Mouse (Mus musculus): ENCODE data around the gene Smad1. TPM values are rescaled to one million over a fixed set of nuclear protein-coding genes. Genes with fewer than 3 reads are reported as not detected.

The Smad1 gene
- polyA plus RNA-seq, 1 experiment from 2014 or later = 58.0 TPM

DNA sequence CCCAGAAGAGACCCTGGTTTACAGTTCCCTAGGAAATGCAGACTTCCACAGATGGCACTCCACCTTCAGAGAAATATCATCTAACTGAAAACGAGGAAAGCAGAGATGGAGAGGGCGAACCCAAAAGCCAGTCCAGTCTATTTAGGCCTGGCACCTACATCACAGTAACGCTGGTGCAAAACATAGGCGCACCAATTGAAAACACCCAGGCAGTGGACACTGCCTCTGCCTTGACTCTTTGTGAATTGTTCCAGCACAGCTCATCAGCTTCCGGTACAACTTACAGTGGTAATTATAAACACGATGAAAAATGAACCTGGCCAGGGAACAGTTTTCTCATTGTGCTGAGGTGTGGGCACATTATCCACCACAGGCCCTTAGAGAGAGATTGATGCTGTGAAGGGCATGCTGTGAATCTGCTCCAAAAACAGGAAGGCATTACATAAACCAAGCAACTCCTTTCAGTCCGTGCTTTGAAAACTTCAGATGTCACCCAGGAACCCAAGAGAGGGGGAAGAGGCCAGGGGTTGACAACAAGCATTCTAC lies 1.5 kb downstream of the Smad1 start:
- Histone ChIP-seq H3K4me1 (peaks cover 37% of the 10 kb centered on the region), H3K9me3 (no peaks in the 10 kb centered on the region), H3K9ac (peak overlapping the region; percentile 96), H3K27ac (peak overlapping the region; percentile 98), H3K36me3 (no peaks in the 10 kb centered on the region), H3K4me2 (peak overlapping the region; percentile 72), H3K4me3 (peak overlapping the region; percentile 79), H3K27me3 (no peaks in the 10 kb centered on the region)
- no peak for ATAC-seq (ENCODE audit: insufficient number of reproducible peaks, insufficient read depth, low FRiP score, low TSS enrichment, low read depth)
- 6% methylated on average over 7 of the region's 7 CpGs for WGBS

- Histone ChIP-seq H3K27ac (no peak overlapping the region), H3K9ac (no peak overlapping the region), H3K4me3 (0 out of 2 replicates have a peak overlapping the region, but pooled peaks have one; percentile 1), H3K4me2 (peak overlapping the region; percentile 72), H3K9me3 (no peaks in the 10 kb centered on the region), H3K27me3 (no peaks in the 10 kb centered on the region), H3K36me3 (no peaks in the 10 kb centered on the region), H3K4me1 (peaks cover 42% of the 10 kb centered on the region)
- no peak for ATAC-seq (ENCODE audit: insufficient number of reproducible peaks, insufficient read depth, low FRiP score, low TSS enrichment, low read depth)
- 67% methylated on average over 6 of the region's 6 CpGs for WGBS
These were observed 2.4 kb downstream of the Smad1 start for GRCm38 (mm10) chr8:79396911-79397310.

DNA sequence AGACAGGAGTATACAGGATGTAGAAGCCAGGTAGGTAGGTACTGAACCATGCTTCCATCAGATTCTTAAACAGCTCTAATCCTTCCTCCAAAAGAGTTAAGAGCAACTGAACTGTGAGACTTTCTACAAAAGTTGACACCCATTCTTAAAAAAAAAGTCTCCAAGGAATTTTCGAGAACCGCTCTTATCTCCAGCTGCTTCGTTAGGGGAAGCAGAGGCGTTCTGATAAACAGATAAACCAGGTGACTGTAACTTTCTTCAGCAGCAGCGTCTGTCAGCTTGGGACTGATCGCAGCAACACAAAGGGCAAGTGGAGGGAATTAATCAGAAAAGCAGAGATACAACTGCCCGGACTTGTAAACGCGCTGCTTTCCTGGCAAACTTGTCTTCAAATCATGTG lies 5.3 kb downstream of the Smad1 start:
- Histone ChIP-seq H3K27ac (no peak overlapping the region), H3K4me2 (no peak overlapping the region), H3K36me3 (peaks cover 4% of the 10 kb centered on the region; the same call in 1 of the 2 replicates), H3K4me1 (peaks cover 45% of the 10 kb centered on the region), H3K9me3 (no peaks in the 10 kb centered on the region), H3K27me3 (no peaks in the 10 kb centered on the region), H3K4me3 (no peak overlapping the region), H3K9ac (no peak overlapping the region)
- WGBS = 72% methylated on average over 9 of the region's 9 CpGs
- no peak for ATAC-seq (ENCODE audit: insufficient number of reproducible peaks, insufficient read depth, low FRiP score, low TSS enrichment, low read depth)

DNA sequence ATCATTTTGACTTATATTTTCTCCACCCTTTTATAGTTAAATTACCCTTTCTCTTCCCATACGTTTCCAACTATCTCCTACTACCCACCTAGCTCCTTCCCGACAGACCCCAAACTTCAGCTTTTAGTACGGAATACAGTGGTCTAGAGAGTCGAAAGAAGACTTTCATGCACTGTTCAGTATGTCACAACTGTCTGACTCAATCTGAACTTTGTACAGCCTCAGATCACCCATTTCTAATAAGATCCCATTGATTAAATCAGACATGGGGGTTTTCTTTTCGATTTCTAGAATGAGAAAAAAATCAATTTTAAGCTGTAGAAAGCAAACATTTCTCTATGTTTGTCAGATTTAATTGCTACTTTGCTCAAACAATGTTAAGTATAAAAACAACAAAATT lies 6.1 kb downstream of the Smad1 start:
- Histone ChIP-seq H3K36me3 (peaks cover 4% of the 10 kb centered on the region; the same call in 1 of the 2 replicates), H3K4me3 (no peak overlapping the region), H3K27ac (no peak overlapping the region), H3K9me3 (no peaks in the 10 kb centered on the region), H3K27me3 (no peaks in the 10 kb centered on the region), H3K9ac (no peak overlapping the region), H3K4me1 (peaks cover 53% of the 10 kb centered on the region), H3K4me2 (no peak overlapping the region)
- 77% methylated on average over 5 of the region's 5 CpGs for WGBS
- no peak for ATAC-seq (ENCODE audit: insufficient number of reproducible peaks, insufficient read depth, low FRiP score, low TSS enrichment, low read depth)

- Histone ChIP-seq H3K4me1 (peaks cover 54% of the 10 kb centered on the region), H3K27ac (no peak overlapping the region), H3K9me3 (no peaks in the 10 kb centered on the region), H3K4me3 (no peak overlapping the region), H3K27me3 (no peaks in the 10 kb centered on the region), H3K36me3 (peaks cover 4% of the 10 kb centered on the region; the same call in 1 of the 2 replicates), H3K4me2 (no peak overlapping the region), H3K9ac (no peak overlapping the region)
- 60% methylated on average over 6 of the region's 6 CpGs for WGBS
- no peak for ATAC-seq (ENCODE audit: insufficient number of reproducible peaks, insufficient read depth, low FRiP score, low TSS enrichment, low read depth)
These were observed 6.7 kb downstream of the Smad1 start for GRCm38 (mm10) chr8:79392649-79393048.

- Histone ChIP-seq H3K27me3 (no peaks in the 10 kb centered on the region), H3K27ac (no peak overlapping the region), H3K4me2 (no peak overlapping the region), H3K9ac (0 out of 2 replicates have a peak overlapping the region, but pooled peaks have one; percentile 21), H3K36me3 (peaks cover 4% of the 10 kb centered on the region; the same call in 1 of the 2 replicates), H3K4me1 (peaks cover 53% of the 10 kb centered on the region), H3K9me3 (peaks cover 3% of the 10 kb centered on the region; the same call in 1 of the 2 replicates), H3K4me3 (no peak overlapping the region)
- 89% methylated on average over 13 of the region's 13 CpGs for WGBS
- no peak for ATAC-seq (ENCODE audit: insufficient number of reproducible peaks, insufficient read depth, low FRiP score, low TSS enrichment, low read depth)
These were observed 7.9 kb downstream of the Smad1 start for GRCm38 (mm10) chr8:79391454-79391853.

- Histone ChIP-seq H3K27me3 (no peaks in the 10 kb centered on the region), H3K4me1 (peaks cover 65% of the 10 kb centered on the region), H3K9me3 (peaks cover 4% of the 10 kb centered on the region; the same call in 1 of the 2 replicates), H3K4me3 (no peak overlapping the region), H3K4me2 (peak overlapping the region; percentile 19), H3K27ac (no peak overlapping the region), H3K36me3 (peaks cover 4% of the 10 kb centered on the region; the same call in 1 of the 2 replicates), H3K9ac (no peak overlapping the region)
- WGBS = 68% methylated on average over 23 of the region's 23 CpGs
- no peak for ATAC-seq (ENCODE audit: insufficient number of reproducible peaks, insufficient read depth, low FRiP score, low TSS enrichment, low read depth)
These were observed 10.1 kb downstream of the Smad1 start for GRCm38 (mm10) chr8:79389074-79389786.

GRCm38 (mm10) chr8:79386831-79387230 lies 12.5 kb downstream of the Smad1 start:
- 0 out of 2 replicates have a peak overlapping the region, but pooled peaks have one; percentile 30 for H3K27ac ChIP-seq
- H3K9ac ChIP-seq = no peak overlapping the region
- WGBS = 84% methylated on average over 5 of the region's 5 CpGs
- H3K4me3 ChIP-seq = no peak overlapping the region
- peaks cover 71% of the 10 kb centered on the region for H3K4me1 ChIP-seq
- H3K9me3 ChIP-seq = peaks cover 4% of the 10 kb centered on the region; the same call in 1 of the 2 replicates
- peaks cover 4% of the 10 kb centered on the region; the same call in 1 of the 2 replicates for H3K36me3 ChIP-seq
- H3K27me3 ChIP-seq = no peaks in the 10 kb centered on the region
- H3K4me2 ChIP-seq = no peak overlapping the region
- ATAC-seq (ENCODE audit: insufficient number of reproducible peaks, insufficient read depth, low FRiP score, low TSS enrichment, low read depth) = no peak

- Histone ChIP-seq H3K4me2 (no peak overlapping the region), H3K27ac (0 out of 2 replicates have a peak overlapping the region, but pooled peaks have one; percentile 30), H3K27me3 (no peaks in the 10 kb centered on the region), H3K36me3 (peaks cover 4% of the 10 kb centered on the region; the same call in 1 of the 2 replicates), H3K9ac (no peak overlapping the region), H3K9me3 (peaks cover 4% of the 10 kb centered on the region; the same call in 1 of the 2 replicates), H3K4me3 (no peak overlapping the region), H3K4me1 (peaks cover 76% of the 10 kb centered on the region)
- WGBS = 79% methylated on average over 6 of the region's 6 CpGs
- no peak for ATAC-seq (ENCODE audit: insufficient number of reproducible peaks, insufficient read depth, low FRiP score, low TSS enrichment, low read depth)
These were observed 13.0 kb downstream of the Smad1 start for GRCm38 (mm10) chr8:79386358-79386757.

DNA sequence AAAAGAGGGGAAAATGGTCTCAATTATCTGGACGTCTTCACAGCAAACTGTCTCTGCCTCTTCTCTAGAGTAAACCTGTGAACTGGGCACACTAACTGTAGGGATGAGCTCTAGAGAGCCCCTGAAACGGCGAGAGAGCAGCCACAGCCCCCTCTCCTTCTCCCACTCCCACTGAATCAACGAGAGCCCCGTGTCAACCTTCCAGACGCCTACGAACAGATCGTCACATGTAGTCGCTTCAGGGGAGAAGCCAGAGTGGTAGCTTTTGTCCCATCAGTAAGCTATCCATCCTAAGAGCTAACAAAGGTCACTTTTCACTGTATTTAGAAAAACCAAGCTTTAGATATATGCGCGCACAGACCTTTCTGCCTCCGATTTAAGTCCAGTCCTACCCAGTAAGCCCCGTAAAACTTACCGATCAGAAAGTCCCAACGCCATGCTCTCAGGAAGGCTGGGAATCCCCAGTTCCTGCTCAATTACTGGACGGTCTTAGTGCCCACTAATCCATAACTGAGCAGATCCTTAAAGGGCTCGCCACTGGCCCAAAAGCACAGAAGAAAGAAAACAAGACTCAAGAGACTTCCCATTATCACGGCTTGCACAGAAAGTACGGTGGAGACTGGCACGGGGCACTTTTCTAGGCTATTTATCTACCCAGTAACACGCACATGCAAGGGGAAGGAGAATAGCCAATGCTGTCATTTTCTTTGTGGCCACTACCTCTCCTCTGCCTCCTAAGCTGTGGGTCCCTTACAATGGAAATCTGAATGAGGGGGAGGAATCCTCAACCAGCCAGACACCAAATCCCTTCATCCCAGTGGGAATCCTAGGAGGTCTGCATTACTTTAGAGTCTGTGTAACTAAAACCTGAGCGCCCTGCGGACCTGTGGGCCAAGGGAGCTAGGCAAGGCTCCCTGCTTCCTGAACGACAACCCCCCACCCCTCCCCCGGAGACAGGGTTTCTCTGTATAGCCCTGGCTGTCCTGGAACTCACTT lies 14.7 kb downstream of the Smad1 start:
- 0 out of 2 replicates have a peak overlapping the region, but pooled peaks have one; percentile 27 for H3K9ac ChIP-seq
- no peak for ATAC-seq (ENCODE audit: insufficient number of reproducible peaks, insufficient read depth, low FRiP score, low TSS enrichment, low read depth)
- peaks cover 4% of the 10 kb centered on the region; the same call in 1 of the 2 replicates for H3K9me3 ChIP-seq
- H3K4me1 ChIP-seq = peaks cover 88% of the 10 kb centered on the region
- no peak overlapping the region; the same call in 1 of the 2 replicates for H3K27ac ChIP-seq
- WGBS = 21% methylated on average over 25 of the region's 25 CpGs
- H3K4me2 ChIP-seq = peak overlapping the region; percentile 32
- no peaks in the 10 kb centered on the region for H3K27me3 ChIP-seq
- peak overlapping the region; percentile 9; the same call in 1 of the 2 replicates for H3K4me3 ChIP-seq
- H3K36me3 ChIP-seq = peaks cover 3% of the 10 kb centered on the region; the same call in 1 of the 2 replicates

DNA sequence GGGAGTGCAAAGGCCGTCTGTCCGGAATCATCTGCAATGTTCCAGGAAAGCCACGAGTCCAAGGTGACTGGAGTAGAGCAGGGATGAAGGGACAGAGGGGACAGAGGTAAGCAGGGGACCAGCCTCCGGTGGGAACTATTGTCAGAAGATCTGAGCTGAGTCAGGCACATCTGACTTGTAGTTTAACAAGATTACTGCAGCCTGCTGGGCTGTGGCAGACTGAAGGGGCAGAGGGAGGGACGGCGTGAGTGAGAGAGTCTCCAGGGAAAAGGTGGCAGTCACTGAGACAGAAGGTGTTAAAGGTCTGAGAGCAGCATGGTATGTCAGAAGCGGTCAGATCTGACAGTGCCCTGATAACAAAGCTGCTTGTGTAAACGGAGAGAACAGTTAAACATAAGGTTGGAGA lies 16.5 kb downstream of the Smad1 start:
- peaks cover 4% of the 10 kb centered on the region; the same call in 1 of the 2 replicates for H3K9me3 ChIP-seq
- H3K9ac ChIP-seq = peak overlapping the region; percentile 32; the same call in 1 of the 2 replicates
- no peaks in the 10 kb centered on the region for H3K27me3 ChIP-seq
- 15% methylated on average over 8 of the region's 8 CpGs for WGBS
- no peak for ATAC-seq (ENCODE audit: insufficient number of reproducible peaks, insufficient read depth, low FRiP score, low TSS enrichment, low read depth)
- H3K4me3 ChIP-seq = no peak overlapping the region
- H3K36me3 ChIP-seq = no peaks in the 10 kb centered on the region
- peak overlapping the region; percentile 24; the same call in 1 of the 2 replicates for H3K27ac ChIP-seq
- peak overlapping the region; percentile 23 for H3K4me2 ChIP-seq
- H3K4me1 ChIP-seq = peaks cover 82% of the 10 kb centered on the region
